Mouse (Mus musculus) adrenal gland, adult (tissue): ENCODE results near the gene Slc30a9.

Source experiments
- DNase-seq, 2 experiments: peaks; one replicate each; pipeline ENCODE4 v3.0.0; 2022 to 2023; ENCODE audit warnings: low spot score in 1 of 2; ENCODE audit not compliant: inconsistent age in 2 of 2

Slc30a9 gene

GRCm38 (mm10) chr5:67306698-67307521, at the start of gene Slc30a9:
TSS of gene Slc30a9 (plus strand) at chr5:67306955.
- DNase-seq = peak; percentile 94 to 98

DNA sequence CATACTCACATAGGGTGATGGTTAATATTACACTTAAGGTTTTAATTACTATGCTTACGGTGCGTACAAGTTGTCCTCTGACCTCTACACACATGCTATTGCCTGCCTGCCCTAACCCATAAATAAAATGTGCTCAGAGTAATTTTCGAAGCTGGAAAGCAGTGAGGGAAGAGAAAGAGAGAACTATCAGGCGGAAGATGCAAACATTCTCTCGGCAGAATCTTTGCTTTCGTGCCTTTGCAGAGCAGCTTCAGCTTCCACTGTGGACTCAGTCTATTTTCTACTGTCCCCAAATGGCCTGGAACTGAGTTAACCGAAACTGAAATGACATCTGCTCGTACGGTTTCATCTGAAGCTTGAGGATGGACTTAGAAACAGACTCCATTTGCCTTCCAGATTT, 48.3 kb upstream of the Slc30a9 start:
- no peak for DNase-seq

GRCm38 (mm10) chr5:67260159-67260530, 46.6 kb upstream of the Slc30a9 start:
- no peak for DNase-seq

DNA sequence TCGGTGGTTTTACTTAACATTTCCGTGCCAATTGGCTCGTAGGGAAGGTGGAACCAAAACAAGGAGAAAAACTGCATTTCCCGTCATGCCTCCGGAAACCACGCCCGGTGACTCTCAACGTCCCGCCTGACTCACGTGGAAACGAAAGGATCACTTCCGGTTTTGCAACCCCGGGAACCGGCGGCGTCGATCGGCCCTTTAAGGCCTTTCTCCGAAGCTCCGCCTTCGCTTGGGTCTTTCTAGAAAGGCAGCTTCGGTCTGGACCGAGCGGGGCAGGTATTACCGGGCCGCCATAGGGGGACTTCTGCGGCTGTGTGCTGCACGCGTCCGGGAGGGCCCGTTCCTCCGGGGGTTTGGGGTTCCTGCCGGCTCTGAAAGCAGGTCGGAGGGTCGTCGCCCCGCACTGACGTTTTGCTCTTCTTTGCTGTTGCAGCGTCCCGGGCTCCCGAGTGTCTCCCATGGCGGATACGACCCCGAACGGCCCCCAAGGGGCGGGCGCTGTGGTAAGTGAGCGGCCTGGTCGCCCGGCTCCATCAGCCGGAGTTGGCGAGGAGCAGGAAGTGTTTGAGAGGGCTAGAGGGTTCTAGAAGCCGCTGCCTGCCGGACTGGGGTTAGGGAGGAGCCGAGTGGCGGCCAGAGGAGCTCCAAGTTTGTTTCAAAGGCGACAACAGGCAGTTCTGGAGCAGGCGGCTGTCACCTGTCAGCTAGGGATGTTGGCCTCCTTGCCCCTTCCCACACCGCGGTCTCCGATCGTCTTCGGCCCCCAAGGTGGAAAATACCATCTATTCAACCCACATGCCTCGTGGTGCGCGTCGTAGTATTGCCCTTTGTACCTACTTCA, 46.0 kb upstream of the Slc30a9 start, which contains the start of gene Tmem33:
Gene Tmem33, plus strand, starts transcription at position 35 of the 841 bp plus-strand sequence.
- peak; percentile 95 to 98 for DNase-seq

- DNase-seq = no peak
These were observed 43.8 kb upstream of the Slc30a9 start for GRCm38 (mm10) chr5:67262964-67263363.

GRCm38 (mm10) chr5:67266106-67266505, 40.6 kb upstream of the Slc30a9 start:
- DNase-seq = peak in 1 of 2 experiments; percentile 39

DNA sequence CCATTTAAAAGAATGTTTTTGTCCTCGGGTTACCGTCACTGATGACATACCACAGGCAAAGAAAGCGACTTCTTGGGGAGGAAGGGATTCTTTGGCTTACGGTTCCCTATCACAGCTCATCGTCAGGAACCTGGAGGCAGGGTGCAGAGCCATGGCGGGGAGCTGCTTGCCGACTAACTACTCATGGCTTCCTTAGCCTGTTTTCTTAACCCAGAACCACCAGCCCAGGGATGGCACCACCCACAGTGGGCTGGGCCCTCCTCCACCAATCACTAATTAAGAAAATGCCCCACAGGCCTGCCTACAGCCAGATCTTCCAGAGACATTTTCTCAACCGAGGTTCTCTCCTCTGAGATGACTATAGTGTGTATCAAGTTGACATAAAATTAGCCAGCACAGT, 37.4 kb upstream of the Slc30a9 start:
- no peak for DNase-seq

- DNase-seq = no peak
These were observed 27.3 kb upstream of the Slc30a9 start for GRCm38 (mm10) chr5:67279407-67279806.

DNA sequence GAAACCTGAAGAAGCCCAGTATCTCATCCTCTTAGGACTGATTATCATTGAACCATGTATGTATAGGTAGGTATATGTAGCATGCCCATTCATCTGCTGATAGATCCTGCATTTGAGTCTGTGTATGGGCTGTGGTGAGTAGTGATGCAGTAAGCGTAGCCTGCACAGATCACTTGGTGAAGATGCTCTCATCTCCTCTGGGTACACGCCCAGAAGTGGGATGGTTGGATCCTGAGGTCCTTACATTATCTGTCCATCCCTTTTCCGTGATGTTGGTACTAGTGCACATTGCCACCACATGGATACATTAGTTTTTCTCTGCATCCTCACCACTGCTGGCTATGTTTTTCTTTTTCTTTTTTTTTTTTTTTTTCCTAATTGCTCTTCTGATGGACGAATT, 26.9 kb upstream of the Slc30a9 start:
- DNase-seq = no peak

- DNase-seq = no peak
These were observed 26.4 kb upstream of the Slc30a9 start for GRCm38 (mm10) chr5:67280400-67280799.

- DNase-seq = no peak
These were observed 11.7 kb upstream of the Slc30a9 start for GRCm38 (mm10) chr5:67295029-67295428.

GRCm38 (mm10) chr5:67295682-67296081, 11.1 kb upstream of the Slc30a9 start:
- no peak for DNase-seq

DNA sequence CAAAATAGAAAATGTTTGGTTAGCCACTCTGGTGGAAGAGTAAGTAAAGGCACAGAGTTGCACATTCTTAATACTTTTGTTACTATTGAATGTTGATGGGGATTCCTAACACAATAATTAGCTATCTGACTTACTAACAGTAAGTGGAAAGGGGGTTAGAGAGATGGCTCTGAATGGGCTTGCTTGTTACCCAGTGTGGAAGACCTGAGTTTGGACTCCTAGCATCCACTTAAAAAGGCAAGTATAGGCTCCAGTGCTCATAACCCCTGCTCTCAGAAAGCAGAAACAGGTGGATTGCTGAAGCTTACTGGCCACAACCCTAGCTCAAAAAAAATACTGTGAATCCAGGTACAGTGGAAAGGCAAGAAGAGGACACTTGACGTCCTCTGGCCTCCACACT, 10.6 kb upstream of the Slc30a9 start:
- no peak for DNase-seq

- DNase-seq = peak in 1 of 2 experiments; percentile 72
These were observed 9.5 kb upstream of the Slc30a9 start for GRCm38 (mm10) chr5:67297026-67297813.

DNA sequence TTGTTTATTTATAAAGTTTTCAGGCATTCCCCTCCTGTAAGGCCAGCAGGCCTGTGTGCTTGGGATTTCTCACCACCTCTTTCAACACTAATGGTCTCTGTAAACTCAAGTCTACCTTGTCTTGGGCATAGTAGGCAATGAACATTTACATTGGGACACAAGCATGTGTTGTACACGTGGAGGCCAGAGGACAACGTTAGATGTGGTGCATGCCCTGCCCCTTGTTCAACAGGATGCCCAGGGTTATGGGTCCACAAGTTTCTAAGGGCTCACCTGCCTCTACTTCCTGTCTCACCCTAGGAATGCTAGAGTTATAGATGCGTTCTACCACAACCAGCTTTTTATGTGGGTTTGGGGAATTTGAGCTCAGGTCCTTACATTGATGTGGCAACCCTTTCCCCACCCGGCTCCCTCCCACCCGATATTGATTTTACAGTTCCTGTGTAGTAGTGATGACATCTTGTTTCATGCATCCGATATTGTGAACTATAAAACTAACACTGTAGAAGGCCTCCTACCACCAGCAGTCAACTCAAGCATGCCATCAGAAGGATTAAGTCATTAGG, 6.8 kb upstream of the Slc30a9 start:
- no peak for DNase-seq

DNA sequence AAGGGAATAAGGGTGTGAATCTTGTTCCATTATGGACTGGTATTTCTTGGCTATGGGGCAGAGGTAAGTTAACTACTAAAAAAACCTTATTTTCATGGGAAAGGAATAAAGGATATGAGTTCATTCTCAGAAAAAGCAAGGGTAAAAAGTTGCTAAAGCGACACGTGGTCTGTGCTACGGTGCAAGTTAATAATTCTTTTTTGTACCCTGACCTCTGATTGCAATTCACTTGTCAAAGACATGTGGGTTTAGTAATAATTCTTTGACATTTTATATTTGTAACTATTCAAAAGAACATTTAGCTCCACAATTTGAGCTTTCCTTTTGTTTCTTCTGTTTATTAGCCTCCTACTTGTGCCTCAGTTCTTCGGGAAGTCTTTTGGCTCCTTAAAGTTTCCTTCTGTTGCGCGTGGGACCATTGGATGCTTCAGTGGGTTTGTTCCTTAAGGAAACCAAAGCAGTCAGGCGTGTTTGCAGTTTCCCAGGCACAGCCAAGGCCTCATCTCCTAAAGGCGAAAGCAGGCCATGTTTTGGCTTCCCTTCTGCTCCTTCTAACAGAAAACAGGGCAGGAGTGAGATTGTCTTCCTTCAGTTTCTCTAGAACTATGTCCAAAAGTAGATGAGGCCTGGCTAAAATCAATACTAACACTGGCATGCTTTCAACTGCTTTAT, 5.7 kb upstream of the Slc30a9 start:
- DNase-seq = no peak

GRCm38 (mm10) chr5:67301722-67302331, 4.9 kb upstream of the Slc30a9 start:
- no peak for DNase-seq

DNA sequence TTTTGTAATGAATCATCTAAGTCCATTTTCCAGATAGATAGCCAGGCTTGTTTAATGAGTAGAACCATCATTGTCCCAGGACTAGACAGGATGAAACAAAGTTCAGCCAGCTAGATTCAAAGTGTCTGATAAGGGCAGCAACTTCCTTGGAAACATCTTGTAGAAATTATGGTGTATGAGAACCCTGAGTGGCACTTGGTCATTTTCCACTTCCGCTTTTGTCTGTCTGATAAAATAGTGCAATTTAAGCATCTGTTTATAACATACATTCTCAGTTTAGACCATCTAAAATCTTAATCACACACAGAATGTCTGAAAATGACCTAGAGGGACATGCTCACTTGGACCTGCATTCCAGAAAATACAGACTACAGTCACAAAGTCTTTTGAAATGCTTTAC, 2.9 kb upstream of the Slc30a9 start:
- no peak for DNase-seq

DNA sequence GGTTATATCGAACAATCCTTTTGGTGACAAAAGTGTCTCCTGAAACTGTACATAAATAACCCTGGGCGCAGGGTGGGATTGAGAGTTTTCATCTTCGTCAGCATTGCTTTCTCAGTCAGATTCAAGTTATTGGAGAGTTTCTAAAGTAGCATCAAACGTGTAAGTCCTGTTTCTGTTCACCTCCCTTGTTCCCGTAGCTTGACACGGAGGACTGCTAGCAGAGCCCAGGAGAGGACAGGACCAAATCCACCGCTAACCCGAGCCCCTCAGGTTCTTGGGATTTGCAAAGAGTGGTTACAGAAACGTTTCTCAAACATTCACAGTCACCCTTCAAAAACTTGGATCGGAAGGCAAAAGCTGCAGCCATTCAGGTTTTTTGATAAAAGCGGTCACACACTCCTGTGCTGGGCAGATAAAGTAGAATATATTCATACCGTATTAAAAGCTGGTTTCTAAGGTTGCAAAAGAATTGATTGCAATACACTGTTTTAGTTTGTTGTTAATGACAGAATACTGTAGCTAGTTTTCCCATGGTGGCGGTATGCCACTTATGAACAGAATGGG, 986 bp downstream of the Slc30a9 start:
- no peak for DNase-seq
